Mouse (Mus musculus): ENCODE measurements around the gene Vmn2r4. TPM values are rescaled to one million over a fixed set of nuclear protein-coding genes. Genes with fewer than 3 reads are reported as not detected.
"Not testable (repeated sequence)": the region's sequence is repeated elsewhere in the genome, so short reads cannot be mapped to it uniquely, and the experiment has no call there.

Vmn2r4 gene
- not detected in 2 replicates for polyA plus RNA-seq (2015; fragmentation: Nextera tagmentation; extraction: Ambion mirVana)

GRCm38 (mm10) chr3:64415268-64415667, at the start of gene Vmn2r4:
TSS of gene Vmn2r4 (minus strand) at chr3:64415368.
- H3K27ac ChIP-seq (replicated peaks); H3K4me1 ChIP-seq; H3K4me3 ChIP-seq; H3K27me3 ChIP-seq (replicated peaks); ATAC-seq (ENCODE audit: extremely low read depth, insufficient number of reproducible peaks, low FRiP score, low TSS enrichment); H3K36me3 ChIP-seq; H3K4me2 ChIP-seq; H3K9me3 ChIP-seq; H3K9ac ChIP-seq: not testable (repeated sequence)
- WGBS = 72% methylated on average over 3 of the region's 3 CpGs

- ATAC-seq (ENCODE audit: extremely low read depth, insufficient number of reproducible peaks, low FRiP score, low TSS enrichment); H3K4me2 ChIP-seq; H3K9ac ChIP-seq; H3K4me1 ChIP-seq; H3K9me3 ChIP-seq; H3K27ac ChIP-seq (replicated peaks); H3K36me3 ChIP-seq; H3K4me3 ChIP-seq; H3K27me3 ChIP-seq (replicated peaks): not testable (repeated sequence)
- 78% methylated on average over 7 of the region's 7 CpGs for WGBS
Measured at GRCm38 (mm10) chr3:64434261-64434660, 19.1 kb upstream of the Vmn2r4 start.

GRCm38 (mm10) chr3:64428117-64428798, 13.1 kb upstream of the Vmn2r4 start:
- H3K27ac ChIP-seq (replicated peaks); H3K36me3 ChIP-seq; H3K27me3 ChIP-seq (replicated peaks); H3K4me1 ChIP-seq; H3K4me3 ChIP-seq; H3K9me3 ChIP-seq; ATAC-seq (ENCODE audit: extremely low read depth, insufficient number of reproducible peaks, low FRiP score, low TSS enrichment); H3K9ac ChIP-seq; H3K4me2 ChIP-seq: not testable (repeated sequence)
- 77% methylated on average over 6 of the region's 6 CpGs for WGBS

- not testable (repeated sequence) for H3K36me3 ChIP-seq; H3K27me3 ChIP-seq (replicated peaks); H3K4me3 ChIP-seq; ATAC-seq (ENCODE audit: extremely low read depth, insufficient number of reproducible peaks, low FRiP score, low TSS enrichment); H3K9ac ChIP-seq; H3K4me1 ChIP-seq; H3K9me3 ChIP-seq; H3K4me2 ChIP-seq; H3K27ac ChIP-seq (replicated peaks)
- 35% methylated on average over 1 of the region's 1 CpGs for WGBS
Measured at GRCm38 (mm10) chr3:64422141-64422540, 7.0 kb upstream of the Vmn2r4 start.

GRCm38 (mm10) chr3:64417477-64417876, 2.3 kb upstream of the Vmn2r4 start:
- H3K9ac ChIP-seq; H3K9me3 ChIP-seq; H3K4me3 ChIP-seq; H3K36me3 ChIP-seq; H3K4me2 ChIP-seq; ATAC-seq (ENCODE audit: extremely low read depth, insufficient number of reproducible peaks, low FRiP score, low TSS enrichment); H3K27ac ChIP-seq (replicated peaks); H3K27me3 ChIP-seq (replicated peaks); H3K4me1 ChIP-seq: not testable (repeated sequence)
- WGBS = 79% methylated on average over 1 of the region's 1 CpGs

GRCm38 (mm10) chr3:64414253-64414652, 915 bp downstream of the Vmn2r4 start:
- not testable (repeated sequence) for H3K27me3 ChIP-seq (replicated peaks); H3K36me3 ChIP-seq; H3K27ac ChIP-seq (replicated peaks); H3K4me3 ChIP-seq; H3K9ac ChIP-seq; H3K9me3 ChIP-seq; ATAC-seq (ENCODE audit: extremely low read depth, insufficient number of reproducible peaks, low FRiP score, low TSS enrichment); H3K4me1 ChIP-seq; H3K4me2 ChIP-seq

- WGBS = 49% methylated on average over 2 of the region's 2 CpGs
- no peak for ATAC-seq (ENCODE audit: extremely low read depth, insufficient number of reproducible peaks, low FRiP score, low TSS enrichment)
Measured at GRCm38 (mm10) chr3:64359286-64360035, 55.7 kb downstream of the Vmn2r4 start.

More at GRCm38 (mm10) chr3:64359286-64360035, 55.7 kb downstream of the Vmn2r4 start:
- Histone ChIP-seq H3K9me3 (no peaks in the 10 kb centered on the region), H3K36me3 (no peaks in the 10 kb centered on the region), H3K4me2 (no peak overlapping the region), H3K4me3 (no peak overlapping the region), H3K9ac (no peak overlapping the region), H3K27me3 (replicated peaks) (no peaks in the 10 kb centered on the region), H3K27ac (replicated peaks) (no peak overlapping the region), H3K4me1 (no peaks in the 10 kb centered on the region)

Other genes with a start within 250 kb of the Vmn2r4 start
- not detected in 2 replicates for gene Vmn2r3, start 125.7 kb downstream of the Vmn2r4 start, polyA plus RNA-seq (2015; fragmentation: Nextera tagmentation; extraction: Ambion mirVana)
- gene Vmn2r5, start 94.5 kb upstream of the Vmn2r4 start, polyA plus RNA-seq (2015; fragmentation: Nextera tagmentation; extraction: Ambion mirVana) = not detected in 2 replicates
- not detected in 2 replicates for gene Vmn2r6, start 150.5 kb upstream of the Vmn2r4 start, polyA plus RNA-seq (2015; fragmentation: Nextera tagmentation; extraction: Ambion mirVana)